Mouse (Mus musculus): ENCODE data around the gene Sacs. TPM values are rescaled to one million over a fixed set of nuclear protein-coding genes. Genes with fewer than 3 reads are reported as not detected.
"Not testable (repeated sequence)": the region's sequence is repeated elsewhere in the genome, so short reads cannot be mapped to it uniquely, and the experiment has no call there.

Sacs gene
- 2.3 and 2.8 TPM in 2 replicates for polyA plus RNA-seq (2016; fragmentation: Nextera tagmentation; extraction: Ambion mirVana)

DNA sequence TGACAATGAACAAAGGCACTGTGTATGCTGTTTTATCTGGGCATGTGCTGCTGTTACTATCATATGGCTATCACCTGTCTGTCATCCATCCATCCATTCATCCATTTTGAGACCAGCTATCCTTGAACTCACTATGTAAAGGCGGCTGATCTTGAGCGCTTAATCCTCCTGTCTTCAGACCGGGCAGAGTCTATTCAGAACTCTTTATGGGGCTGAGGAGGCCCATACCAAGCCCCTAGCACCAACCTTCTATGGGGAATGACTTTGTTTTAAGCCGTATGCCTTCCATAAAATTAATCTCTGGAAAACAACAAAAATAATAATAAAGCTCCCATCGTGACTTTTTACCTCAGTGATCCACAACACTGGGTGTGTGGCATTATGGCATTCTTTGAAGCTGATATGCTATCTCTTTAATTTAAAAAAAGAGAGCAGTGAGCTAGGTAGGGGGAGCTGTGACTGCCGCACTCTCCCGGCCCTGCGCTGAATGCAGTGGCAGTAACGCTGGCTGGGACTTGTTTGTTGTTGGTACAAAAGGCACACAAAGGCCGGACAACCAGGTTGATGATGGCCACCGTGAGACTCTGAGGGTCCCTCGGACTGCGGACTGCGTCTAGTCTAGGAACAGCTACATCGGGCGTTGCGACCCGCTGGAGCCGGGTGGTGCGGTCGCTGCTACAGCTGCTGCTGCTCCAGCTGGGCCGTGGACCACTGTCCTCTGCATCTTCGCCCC is at the start of gene Sacs:
Sacs (plus strand) TSS at position 464 of the 733 bp plus-strand sequence.
- Histone ChIP-seq H3K27ac (replicated peaks) (peak within 1 kb of the TSS; percentile 65), H3K27me3 (replicated peaks; ENCODE audit: low read depth, poor library complexity, severe bottlenecking) (peaks cover 38% of the 10 kb centered on the region), H3K9me3 (no peaks in the 10 kb centered on the region), H3K4me3 (peak within 1 kb of the TSS; percentile 59), H3K36me3 (replicated peaks) (no peaks in the 10 kb centered on the region), H3K4me1 (0 out of 2 replicates have a peak, but pooled peaks cover 4% of the 10 kb centered on the region)
- 4% methylated on average over 23 of the region's 23 CpGs for WGBS
- DNase-seq (ENCODE audit: low spot score), result peak; percentile 56

DNA sequence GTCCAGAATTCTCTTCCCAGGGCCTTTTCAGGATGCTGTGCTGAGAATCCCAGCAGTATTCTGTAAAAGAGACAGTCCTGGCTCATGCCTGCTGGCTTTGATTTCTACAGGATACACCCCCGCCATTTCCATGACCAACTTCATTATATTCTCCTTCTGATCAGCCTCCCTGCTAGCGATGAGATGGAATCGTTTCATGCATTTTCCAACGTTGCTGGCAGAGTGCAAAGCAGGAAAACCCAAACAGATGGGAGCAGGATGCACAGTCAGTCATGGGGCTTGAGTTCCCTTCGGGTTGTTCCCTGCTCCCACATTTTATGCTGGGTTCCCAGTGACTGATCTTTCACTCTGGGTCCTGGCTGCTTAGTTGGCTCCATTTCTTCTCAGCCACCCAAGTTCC is 47.3 kb upstream of the Sacs start:
- Histone ChIP-seq H3K9me3 (no peaks in the 10 kb centered on the region), H3K4me3 (no peak overlapping the region), H3K27ac (replicated peaks) (no peak overlapping the region), H3K27me3 (replicated peaks; ENCODE audit: low read depth, poor library complexity, severe bottlenecking) (no peaks in the 10 kb centered on the region), H3K4me1 (no peaks in the 10 kb centered on the region), H3K36me3 (replicated peaks) (no peaks in the 10 kb centered on the region)
- WGBS, result 78% methylated on average over 5 of the region's 5 CpGs
- DNase-seq (ENCODE audit: low spot score), result no peak

DNA sequence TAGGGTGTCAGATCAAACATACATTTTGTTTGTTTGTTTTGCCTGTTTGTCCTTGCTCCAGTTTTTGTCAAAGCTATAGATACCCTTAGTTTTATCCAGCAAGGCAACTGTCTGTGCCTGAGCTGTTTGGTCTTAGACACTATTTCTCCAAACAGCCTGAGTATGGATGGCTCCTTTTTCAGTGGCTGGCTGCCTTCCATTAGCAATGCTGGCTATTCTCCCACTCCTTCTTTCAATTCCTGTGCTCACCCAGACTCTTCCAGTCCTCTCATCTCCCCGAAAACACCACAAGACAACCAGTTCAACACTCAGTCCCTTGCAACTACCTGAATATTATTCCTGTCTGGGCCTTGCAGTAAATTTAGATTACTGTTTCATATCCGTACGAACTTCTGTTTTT is 46.2 kb upstream of the Sacs start:
- Histone ChIP-seq H3K27ac (replicated peaks) (no peak overlapping the region), H3K4me1 (no peaks in the 10 kb centered on the region), H3K36me3 (replicated peaks) (no peaks in the 10 kb centered on the region), H3K27me3 (replicated peaks; ENCODE audit: low read depth, poor library complexity, severe bottlenecking) (no peaks in the 10 kb centered on the region), H3K4me3 (no peak overlapping the region), H3K9me3 (no peaks in the 10 kb centered on the region)
- DNase-seq (ENCODE audit: low spot score), result no peak
- 93% methylated on average over 3 of the region's 3 CpGs for WGBS

DNA sequence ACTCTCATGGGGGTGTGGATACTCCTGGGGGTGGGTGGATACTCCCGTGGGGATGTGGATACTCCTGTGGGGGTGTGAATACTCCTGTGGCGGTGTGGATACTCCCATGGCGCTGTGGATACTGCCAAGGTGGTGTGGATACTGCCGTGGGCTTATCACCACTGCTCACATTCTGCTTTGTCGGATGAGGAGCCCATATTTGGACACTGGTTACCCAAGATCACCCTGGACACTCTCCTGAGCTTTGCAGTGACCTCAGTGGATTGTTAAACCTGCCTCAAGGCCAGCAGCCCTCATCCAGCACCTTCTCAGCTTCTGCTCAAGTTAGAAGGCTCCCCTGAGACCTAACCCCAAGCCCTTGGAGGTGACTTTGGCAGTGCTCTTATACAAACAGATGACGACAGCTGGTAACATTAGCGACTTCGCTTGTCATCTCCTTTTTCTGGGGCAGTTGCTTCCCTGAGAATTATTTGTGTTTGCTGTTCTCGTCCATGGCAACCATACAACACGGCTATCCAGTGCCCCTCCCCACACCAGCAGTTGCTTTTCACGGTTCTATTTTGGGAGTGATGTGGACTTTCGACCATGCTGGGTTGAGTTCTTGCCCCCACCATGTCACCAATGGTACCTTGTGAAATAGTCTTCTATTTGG is 40.2 kb upstream of the Sacs start:
- Histone ChIP-seq H3K4me3 (no peak overlapping the region), H3K27ac (replicated peaks) (no peak overlapping the region), H3K36me3 (replicated peaks) (no peaks in the 10 kb centered on the region), H3K27me3 (replicated peaks; ENCODE audit: low read depth, poor library complexity, severe bottlenecking) (no peaks in the 10 kb centered on the region), H3K4me1 (no peaks in the 10 kb centered on the region), H3K9me3 (no peaks in the 10 kb centered on the region)
- 82% methylated on average over 12 of the region's 12 CpGs for WGBS
- no peak for DNase-seq (ENCODE audit: low spot score)

DNA sequence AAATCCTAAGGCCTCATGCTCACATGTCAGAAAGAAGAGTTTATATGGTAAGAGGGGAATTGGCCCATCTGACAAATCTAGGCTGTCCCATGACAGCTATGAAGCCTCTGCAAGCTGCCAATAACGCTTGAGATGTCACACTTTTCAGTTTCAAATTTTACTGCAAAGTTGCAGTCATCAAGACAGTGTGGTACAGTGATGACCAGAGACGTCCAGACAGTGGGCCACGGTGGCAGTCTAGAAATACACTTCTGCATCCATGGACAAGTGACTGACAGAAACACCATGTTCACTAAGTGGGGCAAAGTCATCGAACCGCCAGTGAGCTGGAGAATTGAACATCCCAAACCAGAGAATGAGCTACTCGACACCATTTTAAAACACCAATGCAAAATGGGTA is 37.5 kb upstream of the Sacs start:
- 93% methylated on average over 6 of the region's 6 CpGs for WGBS
- Histone ChIP-seq H3K27me3 (replicated peaks; ENCODE audit: low read depth, poor library complexity, severe bottlenecking) (no peaks in the 10 kb centered on the region), H3K9me3 (no peaks in the 10 kb centered on the region), H3K4me3 (no peak overlapping the region), H3K27ac (replicated peaks) (no peak overlapping the region), H3K4me1 (no peaks in the 10 kb centered on the region), H3K36me3 (replicated peaks) (no peaks in the 10 kb centered on the region)
- DNase-seq (ENCODE audit: low spot score), result no peak

DNA sequence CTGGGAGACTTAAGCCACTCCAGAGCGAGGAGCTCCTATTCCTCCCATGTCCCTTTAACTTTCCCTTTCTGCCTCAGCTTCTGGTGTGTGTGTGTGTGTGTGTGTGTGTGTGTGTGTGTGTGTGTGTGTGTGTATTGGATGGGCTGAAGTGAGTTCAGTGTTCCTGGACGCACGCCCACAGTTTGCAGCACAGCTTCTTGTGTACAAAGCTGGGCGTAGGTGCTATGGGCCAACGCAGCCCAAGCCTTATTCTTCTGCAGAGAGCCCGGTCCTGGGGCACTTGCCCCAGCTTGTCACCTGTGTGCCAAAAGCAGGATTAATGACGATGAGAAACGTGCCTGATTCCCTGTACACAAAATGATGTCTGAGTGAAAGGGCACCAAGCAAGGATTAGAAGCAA is 31.9 kb upstream of the Sacs start:
- Histone ChIP-seq H3K4me1 (0 out of 2 replicates have a peak, but pooled peaks cover 3% of the 10 kb centered on the region), H3K9me3 (no peaks in the 10 kb centered on the region), H3K4me3 (no peak overlapping the region), H3K36me3 (replicated peaks) (no peaks in the 10 kb centered on the region), H3K27me3 (replicated peaks; ENCODE audit: low read depth, poor library complexity, severe bottlenecking) (0 out of 2 replicates have a peak, but pooled peaks cover 1% of the 10 kb centered on the region), H3K27ac (replicated peaks) (no peak overlapping the region)
- DNase-seq (ENCODE audit: low spot score), result no peak
- 90% methylated on average over 8 of the region's 8 CpGs for WGBS

DNA sequence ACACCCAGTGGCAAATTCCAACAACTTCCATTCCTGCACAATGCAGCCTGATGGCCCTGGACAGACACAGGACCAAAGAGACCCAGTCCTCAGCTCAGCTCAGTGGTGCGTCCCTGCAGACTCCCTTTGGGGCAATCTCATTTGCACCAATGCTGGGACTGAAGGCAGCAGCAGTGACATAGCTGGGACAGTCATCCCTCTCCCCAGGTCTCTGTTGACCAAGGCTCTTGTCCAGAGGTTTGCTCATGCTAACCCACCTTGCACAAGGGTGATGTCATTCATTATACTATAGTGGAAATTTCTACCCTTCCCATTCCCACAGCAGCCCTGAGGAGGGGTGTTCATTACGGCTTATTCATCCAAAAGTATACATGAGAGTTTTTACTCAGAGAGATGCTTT is 29.6 kb upstream of the Sacs start:
- WGBS, result 86% methylated on average over 2 of the region's 2 CpGs
- no peaks in the 10 kb centered on the region for H3K9me3 ChIP-seq

DNA sequence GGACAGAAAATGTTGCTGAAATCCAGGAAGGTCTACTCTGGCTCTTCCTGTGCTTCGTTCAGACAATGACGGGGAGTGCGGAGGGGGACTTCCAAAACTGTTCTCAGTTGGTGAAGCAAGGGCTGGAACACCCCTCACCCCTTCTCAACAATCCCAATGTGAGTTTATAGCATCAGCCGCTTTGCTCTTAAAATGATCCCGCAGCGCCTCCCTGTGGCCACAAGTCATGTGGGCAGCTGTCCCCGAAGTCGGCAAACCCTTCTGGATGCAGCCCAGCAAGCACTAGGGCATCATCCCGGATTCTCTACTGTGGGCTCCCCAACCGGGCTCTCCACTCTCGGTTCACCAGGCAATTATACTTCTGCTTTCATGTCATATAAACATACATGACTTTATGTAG is 25.9 kb upstream of the Sacs start:
- H3K9me3 ChIP-seq, result no peaks in the 10 kb centered on the region
- H3K4me1 ChIP-seq, result peaks cover 7% of the 10 kb centered on the region
- 5% methylated on average over 11 of the region's 11 CpGs for WGBS
- DNase-seq (ENCODE audit: low spot score), result peak; percentile 86
- H3K27me3 ChIP-seq (replicated peaks; ENCODE audit: low read depth, poor library complexity, severe bottlenecking), result 0 out of 2 replicates have a peak, but pooled peaks cover 6% of the 10 kb centered on the region
- no peak overlapping the region for H3K27ac ChIP-seq (replicated peaks)
- H3K4me3 ChIP-seq, result no peak overlapping the region
- H3K36me3 ChIP-seq (replicated peaks), result no peaks in the 10 kb centered on the region

More for the DNA sequence above, 29.6 kb upstream of the Sacs start:
- no peaks in the 10 kb centered on the region for H3K36me3 ChIP-seq (replicated peaks)
- no peak overlapping the region for H3K27ac ChIP-seq (replicated peaks)
- H3K4me1 ChIP-seq, result peaks cover 7% of the 10 kb centered on the region
- no peak for DNase-seq (ENCODE audit: low spot score)
- H3K4me3 ChIP-seq, result no peak overlapping the region
- H3K27me3 ChIP-seq (replicated peaks; ENCODE audit: low read depth, poor library complexity, severe bottlenecking), result 0 out of 2 replicates have a peak, but pooled peaks cover 6% of the 10 kb centered on the region

DNA sequence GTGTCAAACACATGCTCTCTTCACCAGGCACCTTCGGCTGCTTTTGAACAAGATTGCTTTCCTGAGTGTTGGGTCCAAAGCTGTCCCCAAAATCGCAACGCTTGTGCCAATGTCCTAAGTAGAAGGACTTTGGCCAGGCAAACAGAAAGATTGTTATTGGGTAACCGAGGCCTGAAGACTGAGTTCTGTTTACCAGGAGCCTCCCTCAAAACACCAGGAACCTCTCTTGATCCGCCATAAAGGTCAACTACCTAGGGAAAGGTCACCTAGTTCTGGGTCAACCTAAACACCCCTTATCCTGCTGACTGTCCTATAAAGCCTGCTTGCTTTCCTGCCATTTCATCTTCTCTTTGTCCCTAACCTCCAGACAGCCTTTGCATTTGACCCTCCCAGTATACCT is 13.5 kb upstream of the Sacs start:
- H3K4me1 ChIP-seq, result no peaks in the 10 kb centered on the region
- H3K27ac ChIP-seq (replicated peaks), result no peak overlapping the region
- H3K36me3 ChIP-seq (replicated peaks), result no peaks in the 10 kb centered on the region
- DNase-seq (ENCODE audit: low spot score), result no peak
- WGBS, result 88% methylated on average over 5 of the region's 5 CpGs
- H3K4me3 ChIP-seq, result no peak overlapping the region
- 0 out of 2 replicates have a peak, but pooled peaks cover 3% of the 10 kb centered on the region for H3K9me3 ChIP-seq
- no peaks in the 10 kb centered on the region for H3K27me3 ChIP-seq (replicated peaks; ENCODE audit: low read depth, poor library complexity, severe bottlenecking)

DNA sequence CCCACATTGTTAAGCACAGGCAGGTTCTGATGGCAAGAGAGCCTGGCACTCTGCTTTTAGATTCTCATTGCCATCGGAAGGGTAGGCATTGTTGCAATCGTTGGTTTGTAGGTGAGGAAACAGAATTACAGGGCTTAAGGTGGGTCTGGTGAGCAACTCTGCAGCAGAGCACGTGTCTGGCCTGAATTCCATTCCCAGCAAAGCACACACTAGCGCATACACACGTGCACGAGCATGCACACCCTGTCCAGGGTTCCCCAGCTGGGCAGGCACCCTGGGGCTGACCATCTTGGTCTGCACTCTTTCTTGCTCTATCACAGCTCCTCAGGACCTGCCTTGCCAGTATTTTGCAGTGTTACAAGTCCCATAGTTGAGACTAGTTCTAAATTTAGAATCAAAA is 13.1 kb upstream of the Sacs start:
- DNase-seq (ENCODE audit: low spot score), result no peak
- Histone ChIP-seq H3K27me3 (replicated peaks; ENCODE audit: low read depth, poor library complexity, severe bottlenecking) (no peaks in the 10 kb centered on the region), H3K4me1 (no peaks in the 10 kb centered on the region), H3K27ac (replicated peaks) (no peak overlapping the region), H3K9me3 (0 out of 2 replicates have a peak, but pooled peaks cover 3% of the 10 kb centered on the region), H3K36me3 (replicated peaks) (no peaks in the 10 kb centered on the region), H3K4me3 (no peak overlapping the region)
- WGBS, result 85% methylated on average over 6 of the region's 6 CpGs

DNA sequence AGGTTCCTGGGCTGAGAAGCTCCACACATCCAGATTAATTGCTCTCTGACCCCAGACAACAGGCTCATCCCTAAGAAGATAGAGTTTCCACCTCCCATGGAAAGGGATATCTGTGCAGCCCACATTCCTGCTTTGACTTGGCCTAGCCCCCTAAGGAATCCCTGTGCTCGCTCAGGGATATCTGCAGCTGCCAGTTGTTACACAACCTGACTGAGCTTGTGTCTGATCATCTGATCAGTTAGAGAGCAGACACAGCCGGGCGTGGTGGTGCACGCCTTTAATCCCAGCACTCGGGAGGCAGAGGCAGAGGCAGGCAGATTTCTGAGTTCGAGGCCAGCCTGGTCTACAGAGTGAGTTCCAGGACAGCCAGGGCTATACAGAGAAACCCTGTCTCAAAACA is 10.9 kb upstream of the Sacs start:
- not testable (repeated sequence) for H3K4me3 ChIP-seq; H3K4me1 ChIP-seq; H3K9me3 ChIP-seq; H3K27ac ChIP-seq (replicated peaks); H3K36me3 ChIP-seq (replicated peaks); H3K27me3 ChIP-seq (replicated peaks; ENCODE audit: low read depth, poor library complexity, severe bottlenecking); DNase-seq (ENCODE audit: low spot score)
- 82% methylated on average over 6 of the region's 6 CpGs for WGBS

DNA sequence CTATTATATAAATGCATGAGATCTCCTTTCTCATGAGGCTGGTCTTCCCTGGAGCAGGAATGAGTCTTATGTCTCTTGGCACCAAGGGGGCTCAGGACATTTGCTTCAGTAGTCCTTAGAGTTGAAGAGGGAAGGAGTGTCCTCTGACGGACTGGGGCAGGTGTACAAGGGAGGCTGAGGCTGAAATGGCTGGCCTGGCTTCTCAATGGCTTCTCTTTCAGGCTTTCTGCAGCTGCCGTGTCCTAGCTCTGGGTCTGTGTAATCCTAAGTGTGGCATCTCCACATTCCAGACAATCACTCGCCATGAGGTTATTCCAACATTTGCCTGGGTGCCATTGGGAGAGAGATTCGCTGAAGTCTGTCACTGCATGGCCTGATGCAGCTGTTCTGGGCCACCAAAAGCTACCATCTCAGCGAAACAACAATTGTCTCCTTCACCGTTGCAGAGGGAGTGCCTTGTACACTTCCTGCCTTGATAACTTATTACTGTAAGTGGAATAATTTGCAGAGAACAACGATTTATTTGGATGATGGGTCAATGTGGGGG is 9.2 kb upstream of the Sacs start:
- no peaks in the 10 kb centered on the region for H3K4me1 ChIP-seq
- no peak for DNase-seq (ENCODE audit: low spot score)
- H3K27me3 ChIP-seq (replicated peaks; ENCODE audit: low read depth, poor library complexity, severe bottlenecking), result no peaks in the 10 kb centered on the region
- no peak overlapping the region for H3K4me3 ChIP-seq
- 81% methylated on average over 7 of the region's 7 CpGs for WGBS
- no peaks in the 10 kb centered on the region for H3K36me3 ChIP-seq (replicated peaks)
- no peak overlapping the region for H3K27ac ChIP-seq (replicated peaks)
- H3K9me3 ChIP-seq, result no peaks in the 10 kb centered on the region

DNA sequence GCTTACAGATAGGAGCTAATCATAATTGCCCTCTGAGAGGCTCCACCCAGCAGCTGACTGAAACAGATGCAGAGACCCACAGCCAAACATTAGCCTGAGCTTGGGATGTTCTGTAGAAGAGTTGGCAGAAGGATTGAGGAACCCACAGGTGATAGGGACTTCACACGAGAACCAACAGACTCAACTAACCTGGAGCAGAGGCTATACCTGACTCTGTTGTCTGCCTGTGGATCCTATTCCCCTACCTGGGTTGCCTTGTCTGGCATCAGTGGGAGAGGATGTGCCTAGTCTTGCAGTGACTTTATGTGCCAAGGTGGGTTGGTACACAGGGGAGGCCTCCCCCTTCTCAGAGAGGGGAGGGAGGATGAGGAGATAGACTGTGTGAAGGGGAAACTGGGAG is 5.7 kb upstream of the Sacs start:
- no peak overlapping the region for H3K27ac ChIP-seq (replicated peaks)
- H3K4me1 ChIP-seq, result no peaks in the 10 kb centered on the region
- no peaks in the 10 kb centered on the region for H3K9me3 ChIP-seq
- H3K36me3 ChIP-seq (replicated peaks), result no peaks in the 10 kb centered on the region
- WGBS, result 85% methylated on average over 1 of the region's 1 CpGs
- no peak for DNase-seq (ENCODE audit: low spot score)
- H3K4me3 ChIP-seq, result no peak overlapping the region
- H3K27me3 ChIP-seq (replicated peaks; ENCODE audit: low read depth, poor library complexity, severe bottlenecking), result peaks cover 5% of the 10 kb centered on the region

Data from embryonic facial prominence, embryonic 10.5 days (tissue).